Mouse (Mus musculus) neural tube, embryonic 15.5 days (tissue): ENCODE results near the gene Ttll5. TPM values are rescaled to one million over a fixed set of nuclear protein-coding genes. Genes with fewer than 3 reads are reported as not detected.
A peak's percentile ranks its signal among the peaks of the same experiment; 100 is the strongest.

Source experiments
- ATAC-seq: fragments of 200-750 bp; cut with Nextera tagmentation; 2 replicates; pipeline ENCODE4 v1.8.0; 2017; ENCODE audit warnings: mild to moderate bottlenecking, moderate TSS enrichment, moderate library complexity; ENCODE audit not compliant: low FRiP score
- H3K27ac ChIP-seq: fragments of 300-500 bp; sonication (generic); replicated peaks from 2 replicates; pipeline ENCODE4 v1.5.1; 2015; ENCODE audit warnings: mild to moderate bottlenecking, inconsistent platforms
- H3K27me3 ChIP-seq: fragments of 300-500 bp; sonication (generic); replicated peaks from 2 replicates; pipeline ENCODE4 v1.6.1; 2015; ENCODE audit warnings: inconsistent platforms
- H3K36me3 ChIP-seq: fragments of 300-500 bp; sonication (generic); 2 replicates; pipeline ENCODE4 v1.6.1; 2015; ENCODE audit warnings: inconsistent platforms
- H3K4me1 ChIP-seq: fragments of 300-500 bp; sonication (generic); 2 replicates; pipeline ENCODE4 v1.6.1; 2015; ENCODE audit warnings: inconsistent platforms
- H3K4me2 ChIP-seq: fragments of 300-500 bp; sonication (generic); 2 replicates; pipeline ENCODE4 v1.6.1; 2015; ENCODE audit warnings: inconsistent platforms, mild to moderate bottlenecking, moderate library complexity
- H3K4me3 ChIP-seq: fragments of 300-500 bp; sonication (generic); replicated peaks from 2 replicates; pipeline ENCODE4 v1.5.1; 2015; ENCODE audit warnings: mild to moderate bottlenecking, inconsistent platforms
- H3K9ac ChIP-seq: fragments of 300-500 bp; sonication (generic); replicated peaks from 2 replicates; pipeline ENCODE4 v1.6.1; 2015; ENCODE audit warnings: mild to moderate bottlenecking, inconsistent platforms
- H3K9me3 ChIP-seq: fragments of 300-500 bp; sonication (generic); replicated peaks from 2 replicates; pipeline ENCODE4 v1.6.1; 2016; ENCODE audit warnings: inconsistent platforms
- WGBS: fragments of 180-500 bp; shearing (Covaris S2); methylation state at CpG from one replicate; pipeline ENCODE4 v1.1.7; 2015; ENCODE audit warnings: mixed read lengths; 5-methylcytosine and 5-hydroxymethylcytosine counted together
- polyA plus RNA-seq: library from polyadenylated mRNA; unstranded; fragments of >200 nt; fragmentation: Nextera tagmentation; extraction: Ambion mirVana; gene quantifications from 2 replicates; pipeline ENCODE4 v1.2.1, GENCODE M21; 2015

Gene Ttll5
- polyA plus RNA-seq, 1 experiment from 2014 or later = 10.7 TPM

GRCm38 (mm10) chr12:85810959-85811358, 13.5 kb upstream of the Ttll5 start:
- Histone ChIP-seq H3K9ac (no peak overlapping the region), H3K36me3 (peaks cover 26% of the 10 kb centered on the region), H3K27me3 (no peaks in the 10 kb centered on the region), H3K27ac (no peak overlapping the region), H3K4me1 (no peaks in the 10 kb centered on the region), H3K4me2 (no peak overlapping the region), H3K4me3 (no peak overlapping the region), H3K9me3 (no peaks in the 10 kb centered on the region)
- no peak for ATAC-seq

- Histone ChIP-seq H3K27me3 (no peaks in the 10 kb centered on the region), H3K4me1 (no peaks in the 10 kb centered on the region), H3K36me3 (peaks cover 32% of the 10 kb centered on the region), H3K27ac (no peak overlapping the region), H3K4me2 (no peak overlapping the region), H3K4me3 (no peak overlapping the region), H3K9ac (no peak overlapping the region), H3K9me3 (no peaks in the 10 kb centered on the region)
- WGBS = 98% methylated on average over 4 of the region's 4 CpGs
- no peak for ATAC-seq
These were observed 12.8 kb upstream of the Ttll5 start for GRCm38 (mm10) chr12:85811676-85812075.

GRCm38 (mm10) chr12:85813599-85813998, 10.9 kb upstream of the Ttll5 start:
- H3K27me3 ChIP-seq = no peaks in the 10 kb centered on the region
- 73% methylated on average over 2 of the region's 2 CpGs for WGBS
- ATAC-seq = no peak; the same call in 1 of the 2 replicates

GRCm38 (mm10) chr12:85822051-85822450, 2.4 kb upstream of the Ttll5 start:
- no peak overlapping the region for H3K4me2 ChIP-seq
- no peaks in the 10 kb centered on the region for H3K27me3 ChIP-seq
- ATAC-seq = no peak
- H3K9me3 ChIP-seq = no peaks in the 10 kb centered on the region
- 79% methylated on average over 9 of the region's 9 CpGs for WGBS
- peaks cover 35% of the 10 kb centered on the region for H3K36me3 ChIP-seq
- no peak overlapping the region for H3K9ac ChIP-seq
- no peak overlapping the region for H3K27ac ChIP-seq
- H3K4me3 ChIP-seq = no peak overlapping the region
- peaks cover 40% of the 10 kb centered on the region for H3K4me1 ChIP-seq

More at GRCm38 (mm10) chr12:85813599-85813998, 10.9 kb upstream of the Ttll5 start:
- H3K4me3 ChIP-seq = no peak overlapping the region
- no peaks in the 10 kb centered on the region for H3K9me3 ChIP-seq
- H3K4me1 ChIP-seq = 0 out of 2 replicates have a peak, but pooled peaks cover 2% of the 10 kb centered on the region
- no peak overlapping the region for H3K27ac ChIP-seq
- H3K36me3 ChIP-seq = peaks cover 44% of the 10 kb centered on the region
- H3K4me2 ChIP-seq = no peak overlapping the region
- no peak overlapping the region for H3K9ac ChIP-seq

- WGBS = 12% methylated on average over 8 of the region's 8 CpGs
- H3K4me2 ChIP-seq = peak overlapping the region; percentile 73
These were observed 902 bp downstream of the Ttll5 start for GRCm38 (mm10) chr12:85825361-85825760.

GRCm38 (mm10) chr12:85825822-85826221, 1.4 kb downstream of the Ttll5 start:
- peak overlapping the region; percentile 80; the same call in 1 of the 2 replicates for H3K4me3 ChIP-seq

More at GRCm38 (mm10) chr12:85825361-85825760, 902 bp downstream of the Ttll5 start:
- Histone ChIP-seq H3K36me3 (peaks cover 14% of the 10 kb centered on the region; the same call in 1 of the 2 replicates), H3K27me3 (no peaks in the 10 kb centered on the region), H3K9me3 (no peaks in the 10 kb centered on the region), H3K9ac (peak overlapping the region; percentile 78), H3K4me3 (peak overlapping the region; percentile 80), H3K4me1 (peaks cover 38% of the 10 kb centered on the region), H3K27ac (peak overlapping the region; percentile 95)
- no peak for ATAC-seq

GRCm38 (mm10) chr12:85828856-85829255, 4.4 kb downstream of the Ttll5 start:
- WGBS = 98% methylated on average over 3 of the region's 3 CpGs
- no peak for ATAC-seq

More at GRCm38 (mm10) chr12:85825822-85826221, 1.4 kb downstream of the Ttll5 start:
- Histone ChIP-seq H3K27me3 (no peaks in the 10 kb centered on the region), H3K27ac (no peak overlapping the region), H3K4me2 (peak overlapping the region; percentile 73), H3K9ac (no peak overlapping the region), H3K9me3 (no peaks in the 10 kb centered on the region), H3K4me1 (peaks cover 38% of the 10 kb centered on the region), H3K36me3 (peaks cover 14% of the 10 kb centered on the region; the same call in 1 of the 2 replicates)
- no peak for ATAC-seq
- WGBS = 80% methylated on average over 2 of the region's 2 CpGs

GRCm38 (mm10) chr12:85829866-85830265, 5.4 kb downstream of the Ttll5 start:
- WGBS = 92% methylated on average over 3 of the region's 3 CpGs
- Histone ChIP-seq H3K4me3 (no peak overlapping the region), H3K27ac (no peak overlapping the region), H3K4me1 (peaks cover 15% of the 10 kb centered on the region), H3K27me3 (no peaks in the 10 kb centered on the region), H3K9ac (no peak overlapping the region), H3K36me3 (peaks cover 26% of the 10 kb centered on the region), H3K9me3 (no peaks in the 10 kb centered on the region), H3K4me2 (no peak overlapping the region)
- no peak for ATAC-seq

More at GRCm38 (mm10) chr12:85828856-85829255, 4.4 kb downstream of the Ttll5 start:
- Histone ChIP-seq H3K27ac (no peak overlapping the region), H3K9ac (no peak overlapping the region), H3K4me2 (no peak overlapping the region), H3K4me1 (peaks cover 18% of the 10 kb centered on the region), H3K27me3 (no peaks in the 10 kb centered on the region), H3K9me3 (no peaks in the 10 kb centered on the region), H3K36me3 (peaks cover 22% of the 10 kb centered on the region), H3K4me3 (no peak overlapping the region)

DNA sequence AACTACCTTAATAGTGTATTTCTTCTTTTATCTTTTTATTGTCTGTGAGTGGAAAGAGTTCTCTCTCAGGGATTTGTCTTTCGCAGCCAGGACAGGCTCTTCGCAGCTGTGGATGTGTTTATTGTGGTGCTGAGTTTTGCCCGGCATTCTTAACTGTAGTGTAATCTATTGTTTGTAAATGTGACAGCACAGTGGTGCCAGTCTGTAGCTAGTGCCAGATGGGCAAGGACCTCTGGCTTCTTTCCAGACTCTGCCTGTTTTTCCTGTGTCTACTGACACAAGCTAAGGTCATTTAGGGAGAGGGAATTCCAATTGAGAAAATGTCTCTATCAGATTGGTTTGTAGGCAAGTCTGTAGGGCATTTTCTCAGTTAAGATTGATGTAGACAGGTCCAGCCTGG, 6.2 kb downstream of the Ttll5 start:
- H3K9me3 ChIP-seq = no peaks in the 10 kb centered on the region
- ATAC-seq = no peak
- 52% methylated on average over 3 of the region's 3 CpGs for WGBS
- H3K4me1 ChIP-seq = peaks cover 10% of the 10 kb centered on the region
- no peaks in the 10 kb centered on the region for H3K27me3 ChIP-seq
- peaks cover 27% of the 10 kb centered on the region for H3K36me3 ChIP-seq
- H3K4me3 ChIP-seq = no peak overlapping the region
- no peak overlapping the region for H3K9ac ChIP-seq
- no peak overlapping the region for H3K4me2 ChIP-seq
- no peak overlapping the region for H3K27ac ChIP-seq

- H3K4me2 ChIP-seq = no peak overlapping the region
- WGBS = 96% methylated on average over 2 of the region's 2 CpGs
- no peak overlapping the region for H3K27ac ChIP-seq
- H3K4me1 ChIP-seq = no peaks in the 10 kb centered on the region
- peaks cover 24% of the 10 kb centered on the region for H3K36me3 ChIP-seq
- H3K9ac ChIP-seq = no peak overlapping the region
- no peak overlapping the region for H3K4me3 ChIP-seq
- ATAC-seq = no peak
- H3K9me3 ChIP-seq = no peaks in the 10 kb centered on the region
- H3K27me3 ChIP-seq = no peaks in the 10 kb centered on the region
These were observed 10.1 kb downstream of the Ttll5 start for GRCm38 (mm10) chr12:85834543-85834942.

- no peak overlapping the region for H3K9ac ChIP-seq
- H3K27me3 ChIP-seq = no peaks in the 10 kb centered on the region
- WGBS = 91% methylated on average over 2 of the region's 2 CpGs
- no peak for ATAC-seq
- no peaks in the 10 kb centered on the region for H3K9me3 ChIP-seq
- H3K27ac ChIP-seq = no peak overlapping the region
- no peak overlapping the region for H3K4me2 ChIP-seq
- H3K4me1 ChIP-seq = no peaks in the 10 kb centered on the region
- H3K4me3 ChIP-seq = no peak overlapping the region
- peaks cover 10% of the 10 kb centered on the region for H3K36me3 ChIP-seq
These were observed 13.3 kb downstream of the Ttll5 start for GRCm38 (mm10) chr12:85837765-85838164.

- no peaks in the 10 kb centered on the region for H3K9me3 ChIP-seq
- H3K4me3 ChIP-seq = no peak overlapping the region
- H3K27ac ChIP-seq = no peak overlapping the region
- H3K27me3 ChIP-seq = no peaks in the 10 kb centered on the region
- no peaks in the 10 kb centered on the region for H3K4me1 ChIP-seq
- H3K36me3 ChIP-seq = peaks cover 4% of the 10 kb centered on the region
- WGBS = 90% methylated on average over 12 of the region's 12 CpGs
- no peak overlapping the region for H3K4me2 ChIP-seq
- ATAC-seq = no peak
- H3K9ac ChIP-seq = no peak overlapping the region
These were observed 15.0 kb downstream of the Ttll5 start for GRCm38 (mm10) chr12:85839371-85840000.
